Mouse (Mus musculus) small intestine, adult 2 months (tissue): Measurements from ENCODE around the gene Pin1.

Experiments
- CTCF ChIP-seq: fragments of 200-500 bp; IDR thresholded peaks from 2 replicates; pipeline ENCODE4 v1.5.1; 2012; ENCODE audit warnings: low read depth, mild to moderate bottlenecking, control low read depth, inconsistent platforms, low read length, moderate library complexity, mixed read lengths; ENCODE audit not compliant: insufficient replicate concordance, insufficient read length; ENCODE audit errors: extremely low read depth
- POLR2A ChIP-seq: fragments of 200-500 bp; IDR thresholded peaks from 2 replicates; pipeline ENCODE4 v1.6.1; 2012; ENCODE audit warnings: low read depth, mild to moderate bottlenecking, control low read depth, inconsistent platforms, low read length, moderate library complexity

- TF ChIP-seq POLR2A: no peak
- no peak for TF ChIP-seq CTCF
Observed at GRCm38 (mm10) chr9:20703832-20704380, 52.0 kb downstream of the Pin1 start.
